Mouse (Mus musculus): ENCODE measurements around the gene Cth.

GRCm38 (mm10) chr3:157923268-157923835 is 1.5 kb downstream of the Cth start:
- TF ChIP-seq CTCF (IDR thresholded peaks at IDR 0.05; ENCODE audit: insufficient read depth, low read depth, low read length): no peak
- no peak for TF ChIP-seq POLR2A (IDR thresholded peaks at IDR 0.05; ENCODE audit: insufficient read depth, low read depth, low read length)
